Mouse (Mus musculus) embryonic stem cell, embryonic (primary cell): ENCODE data around the gene Pip5kl1.

Experiments
- CTCF ChIA-PET, 4 experiments: fragments of 300-600 bp in 2 of 4; fragments of 350-600 bp in 2 of 4; sonication (Branson Sonifier 250); formaldehyde crosslinking; loops; one replicate each; lab custom pipeline; 2022; ENCODE audit warnings: inconsistent platforms in 2 of 4; lab: Charles Lee
- POLR2A ChIA-PET, 4 experiments: fragments of 300-600 bp in 2 of 4; fragments of 350-600 bp in 2 of 4; sonication (Branson Sonifier 250); formaldehyde crosslinking; loops; one replicate each; lab custom pipeline; 2022; ENCODE audit warnings: antibody characterized with exemption in 4 of 4, inconsistent platforms in 1 of 4; lab: Charles Lee

The Pip5kl1 gene

DNA sequence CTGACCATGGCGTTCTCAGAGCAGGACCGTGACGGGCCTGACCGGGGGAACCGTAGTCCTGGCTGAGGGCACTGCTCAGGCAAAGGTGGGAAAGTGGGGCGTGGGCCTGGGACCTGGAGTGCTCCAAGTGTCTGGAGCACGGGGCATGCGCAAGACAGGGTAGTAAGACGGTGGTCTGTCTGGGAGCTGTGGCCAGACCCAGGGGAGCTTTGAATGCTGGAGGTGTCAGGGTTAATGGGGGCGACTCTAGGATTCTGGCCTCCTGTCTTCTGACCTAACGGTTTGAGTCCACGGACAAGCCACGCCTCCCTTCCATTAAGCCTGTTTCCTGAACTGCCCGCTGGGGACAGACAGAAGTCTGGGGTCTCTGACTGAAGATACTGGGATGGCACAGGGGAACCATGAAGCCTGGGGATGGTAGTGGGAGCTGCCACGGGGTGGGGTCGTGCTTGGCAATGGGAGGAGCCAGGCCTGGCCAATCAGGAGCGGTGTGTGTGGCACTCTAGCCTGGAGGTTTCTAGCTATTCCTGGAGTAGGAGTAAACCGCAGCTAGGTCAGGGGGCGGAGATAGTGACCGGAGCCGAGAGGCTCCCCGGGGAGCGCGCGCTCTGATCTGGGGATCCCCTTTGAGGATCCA is 33.7 kb downstream of the Pip5kl1 start:
- POLR2A ChIA-PET = interaction anchor here in 3 of 4 experiments (0.6 to 4.8 kb wide), 47 partner anchors 9 to 1830 kb away, joined by 3 to 33 read pairs (median 4); partner anchors contain the start of genes Lrsam1 (in 3 of the 3), Rpl12 (in 3 of the 3), Eng (in 2 of the 3) and 1110008P14Rik (in 1 of the 3)

DNA sequence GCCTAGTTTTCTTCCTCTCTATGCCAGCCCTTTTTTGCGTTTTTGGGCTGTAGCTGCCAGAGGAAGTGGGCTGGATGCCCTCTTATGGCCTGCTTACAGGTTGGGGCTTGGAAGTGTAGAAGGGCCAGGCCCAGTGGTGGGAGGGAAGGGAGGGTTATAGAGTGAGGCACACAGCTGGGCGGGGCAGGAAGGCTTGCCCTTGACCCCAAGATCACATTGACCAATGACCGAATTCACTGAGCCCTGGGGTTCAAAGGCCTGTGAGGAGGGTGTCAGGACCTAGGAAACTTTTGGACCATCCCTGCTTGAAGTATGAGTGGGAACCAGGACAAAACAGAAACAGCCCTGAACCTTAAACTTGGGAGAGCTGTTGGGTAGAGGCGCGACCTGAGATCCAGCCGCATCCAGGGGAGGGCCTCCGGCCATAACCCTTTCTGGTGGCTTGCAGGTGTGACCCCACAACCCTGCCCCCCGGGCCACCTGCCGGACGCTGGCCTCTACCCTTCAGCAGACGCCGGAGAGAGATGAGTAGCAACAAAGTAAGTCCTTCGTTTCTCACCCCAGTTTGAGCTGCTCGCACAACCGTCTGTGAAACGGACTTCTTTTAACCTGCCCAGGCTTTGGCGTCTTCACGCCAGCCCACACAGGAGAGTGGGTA is 34.3 kb downstream of the Pip5kl1 start:
- CTCF ChIA-PET = interaction anchor here in 3 of 4 experiments (0.5 to 2.9 kb wide), 25 partner anchors 10 to 353 kb away, joined by 3 to 17 read pairs (median 4); partner anchors contain the start of genes 9430097D07Rik (in 1 of the 3), Lrsam1 (in 1 of the 3), Pip5kl1 (in 1 of the 3) and Rpl12 (in 1 of the 3)
- POLR2A ChIA-PET = interaction anchor here (0.6 to 4.8 kb wide), 46 partner anchors 8 to 1831 kb away, joined by 3 to 33 read pairs (median 4); partner anchors contain the start of genes Lrsam1 (in 3 of the 4), Rpl12 (in 3 of the 4), Eng (in 2 of the 4) and 1110008P14Rik (in 1 of the 4)

More for the DNA sequence above, 33.7 kb downstream of the Pip5kl1 start:
- CTCF ChIA-PET = interaction anchor here in 3 of 4 experiments (0.6 to 2.9 kb wide), 27 partner anchors 7 to 353 kb away, joined by 3 to 17 read pairs (median 5); partner anchors contain the start of genes 9430097D07Rik (in 1 of the 3), Lrsam1 (in 1 of the 3), Pip5kl1 (in 1 of the 3) and Rpl12 (in 1 of the 3)

DNA sequence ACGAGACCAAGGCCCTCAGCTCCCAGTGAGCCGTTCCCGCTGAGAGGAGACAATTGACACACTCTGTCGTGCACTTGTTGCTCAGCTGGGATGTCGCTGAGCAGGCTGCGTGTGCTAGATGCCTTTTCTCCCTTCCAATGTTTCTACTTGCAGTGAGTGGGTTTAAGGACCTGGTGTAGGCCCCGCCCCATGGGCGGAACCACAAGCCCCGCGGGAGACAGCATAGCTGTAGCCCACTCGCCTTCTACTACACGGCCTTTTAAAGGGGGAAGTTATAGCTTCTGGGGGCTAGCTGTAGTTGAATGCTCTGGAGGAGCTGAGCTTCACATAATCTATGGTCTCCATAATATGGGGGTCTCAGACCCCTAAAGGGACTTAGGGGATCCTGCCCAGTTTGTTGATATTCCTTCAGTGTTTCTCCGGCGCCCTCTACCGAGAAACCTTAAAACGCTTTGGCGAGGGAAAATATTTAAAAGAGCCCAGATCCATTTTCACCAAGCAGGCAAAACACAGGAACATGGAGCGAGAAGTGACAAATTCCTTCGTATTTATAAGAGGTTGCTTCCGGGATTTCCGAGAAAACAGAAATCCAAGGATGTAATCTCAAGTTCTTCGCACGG is 36.1 kb downstream of the Pip5kl1 start:
- ChIA-PET CTCF (interaction anchor here in 3 of 4 experiments (0.8 to 1.9 kb wide), 12 partner anchors 23 to 298 kb away, joined by 3 to 6 read pairs (median 4); partner anchors contain the start of genes Dpm2 (in 1 of the 3) and Eng (in 1 of the 3)), POLR2A (interaction anchor here in 2 of 4 experiments (0.6 to 4.8 kb wide), 14 partner anchors 8 to 117 kb away, joined by 3 to 22 read pairs (median 3); partner anchors contain the start of genes 9430097D07Rik (in 1 of the 2), Fpgs (in 1 of the 2) and Pip5kl1 (in 1 of the 2))

DNA sequence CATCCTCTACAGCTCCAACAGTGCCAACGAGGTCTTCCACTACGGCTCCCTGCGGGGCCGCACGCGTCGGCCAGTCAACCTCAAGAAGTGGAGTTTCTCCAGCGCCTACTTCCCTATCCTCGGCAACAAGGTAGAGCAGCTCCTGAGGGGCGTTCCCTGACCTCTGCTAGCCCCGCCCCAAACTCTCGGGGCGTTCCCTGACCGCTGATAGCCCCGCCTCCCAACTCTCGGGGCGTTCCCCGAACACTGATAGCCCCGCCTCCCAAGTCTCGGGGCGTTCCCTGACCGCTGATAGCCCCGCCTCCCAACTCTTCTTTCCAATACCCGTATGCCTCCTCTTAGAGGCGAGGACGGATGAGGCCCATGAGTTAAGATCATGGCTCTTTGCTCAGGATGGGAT is 37.7 kb downstream of the Pip5kl1 start:
- ChIA-PET CTCF (interaction anchor here (0.5 to 1.5 kb wide), 32 partner anchors 9 to 396 kb away, joined by 3 to 14 read pairs (median 4); partner anchors contain the start of genes Dpm2 (in 1 of the 4) and Pip5kl1 (in 1 of the 4)), POLR2A (interaction anchor here in 3 of 4 experiments (0.5 to 3.5 kb wide), 30 partner anchors 9 to 349 kb away, joined by 3 to 29 read pairs (median 3); partner anchors contain the start of genes Dpm2 (in 1 of the 3), Lrsam1 (in 1 of the 3), Rpl12 (in 1 of the 3) and St6galnac4 (in 1 of the 3))

DNA sequence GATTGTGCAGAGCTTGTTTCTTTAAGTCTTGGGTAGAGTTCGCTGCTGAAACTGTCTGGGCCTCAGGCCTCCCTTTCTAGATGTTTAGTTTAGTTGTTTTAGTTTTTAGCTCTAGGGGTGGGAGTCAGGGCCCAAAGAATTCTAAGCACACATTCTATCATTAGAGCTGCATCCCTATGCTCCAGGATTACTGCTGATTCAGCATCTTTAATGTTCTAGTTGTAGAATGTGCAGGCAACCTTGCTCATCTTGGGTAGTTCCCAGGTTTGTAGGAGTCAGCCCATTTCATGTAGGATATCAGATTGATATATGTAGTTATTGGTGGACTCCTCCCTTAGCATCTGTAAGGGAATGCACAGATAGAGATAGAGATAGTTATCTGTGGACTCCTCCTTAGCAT is 42.5 kb downstream of the Pip5kl1 start:
- CTCF ChIA-PET = interaction anchor here in 2 of 4 experiments (1.0 to 1.3 kb wide), 2 partner anchors 14 to 34 kb away, joined by 3 to 5 read pairs; no protein-coding TSS in a partner anchor
- POLR2A ChIA-PET = interaction anchor here in 2 of 4 experiments (0.6 to 1.7 kb wide), 7 partner anchors 8 to 83 kb away, joined by 3 to 7 read pairs (median 4); partner anchors contain the start of gene St6galnac4 (in 1 of the 2)

DNA sequence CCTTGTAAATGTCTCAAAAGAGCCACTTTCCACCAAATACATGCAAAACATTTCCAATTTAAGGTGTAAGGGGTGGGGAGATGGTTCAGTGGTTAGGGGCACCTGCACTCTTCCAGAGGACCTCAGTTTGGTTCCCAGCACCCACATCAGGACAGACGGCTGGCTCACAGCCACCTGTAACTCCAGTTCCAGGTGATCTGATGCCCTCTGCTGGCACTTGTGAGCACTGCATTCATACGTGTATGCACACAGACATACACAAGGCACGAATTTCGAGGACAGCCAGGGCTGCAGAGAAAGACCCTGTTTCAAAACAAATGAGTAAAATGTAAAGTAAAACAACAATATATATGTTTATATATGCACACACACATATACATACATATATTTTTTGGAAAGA is 43.0 kb downstream of the Pip5kl1 start:
- CTCF ChIA-PET = interaction anchor here in 1 of 4 experiments (1.4 kb wide), 1 partner anchor 72 kb away, joined by 3 read pairs; no protein-coding TSS in a partner anchor
- POLR2A ChIA-PET = interaction anchor here in 3 of 4 experiments (0.6 to 3.0 kb wide), 5 partner anchors 9 to 128 kb away, joined by 3 to 20 read pairs (median 7); no protein-coding TSS in a partner anchor

DNA sequence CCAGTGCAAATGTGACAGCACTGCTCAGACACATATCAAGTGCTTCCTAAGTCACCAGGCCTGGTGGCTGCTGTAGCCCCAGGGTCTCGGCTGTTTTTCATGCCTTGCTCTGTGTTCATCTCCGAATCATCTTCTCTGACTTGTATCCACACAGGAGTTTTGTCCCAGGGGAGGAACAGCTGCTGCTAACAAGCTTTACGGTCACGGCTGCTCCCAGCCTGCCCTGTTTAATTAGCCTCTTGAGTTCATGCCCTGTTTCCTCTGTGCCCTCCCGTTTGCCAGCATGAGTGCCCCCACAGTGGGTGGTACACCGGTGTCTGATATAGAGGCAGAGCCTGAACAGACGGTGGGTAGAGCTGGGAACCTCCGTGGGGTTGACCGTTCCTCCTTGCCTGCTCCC is 43.5 kb downstream of the Pip5kl1 start:
- ChIA-PET CTCF (interaction anchor here in 2 of 4 experiments (0.9 to 1.4 kb wide), 3 partner anchors 10 to 71 kb away, joined by 3 to 6 read pairs (median 4); no protein-coding TSS in a partner anchor), POLR2A (interaction anchor here in 3 of 4 experiments (0.6 to 3.0 kb wide), 5 partner anchors 8 to 128 kb away, joined by 3 to 20 read pairs (median 4); no protein-coding TSS in a partner anchor)

DNA sequence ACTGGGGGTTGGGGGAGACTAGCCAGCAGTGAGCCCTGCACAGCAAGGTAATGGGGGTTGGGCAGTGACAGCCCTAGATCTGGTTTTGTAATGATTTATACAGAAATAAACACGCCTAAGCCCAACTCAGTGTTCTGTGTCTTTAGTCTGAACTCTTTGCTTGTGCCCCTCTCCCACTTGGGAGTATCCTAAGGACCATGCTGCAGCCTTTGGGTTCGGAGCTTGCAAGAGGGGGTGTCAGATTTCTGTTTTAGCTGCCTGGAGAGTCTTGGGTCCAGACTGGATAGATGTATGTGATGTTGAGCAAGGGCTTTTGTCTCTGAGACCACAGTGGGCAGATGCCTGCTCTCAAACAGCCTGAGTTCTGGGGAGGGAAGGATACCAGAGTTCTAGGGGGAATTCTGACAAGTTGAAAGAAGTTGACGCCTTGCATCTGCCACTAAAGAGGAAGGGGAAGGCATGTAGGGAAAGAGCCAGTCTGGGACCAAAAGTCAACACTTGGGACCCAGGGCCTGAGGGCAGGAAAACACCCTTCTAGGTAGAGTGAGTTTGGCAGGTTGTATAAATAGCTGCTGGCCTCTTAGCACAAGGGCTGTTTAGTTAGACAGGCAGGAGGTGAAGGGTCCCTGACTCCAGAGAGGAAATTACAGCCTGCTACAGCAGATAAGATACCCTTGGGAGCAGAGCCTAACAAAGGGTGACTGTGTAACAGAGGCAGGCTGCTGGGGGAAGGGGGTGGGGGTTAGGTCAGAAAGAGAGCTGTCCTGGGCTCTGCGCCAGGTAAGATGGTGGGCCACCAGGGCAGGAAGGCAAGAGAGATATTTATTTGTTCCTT is 46.3 kb downstream of the Pip5kl1 start:
- POLR2A ChIA-PET = interaction anchor here in 2 of 4 experiments (0.5 to 3.0 kb wide), 6 partner anchors 7 to 448 kb away, joined by 3 to 20 read pairs (median 4); no protein-coding TSS in a partner anchor
- CTCF ChIA-PET = interaction anchor here in 2 of 4 experiments (0.6 to 0.8 kb wide), 2 partner anchors 11 to 17 kb away, joined by 3 read pairs; no protein-coding TSS in a partner anchor

DNA sequence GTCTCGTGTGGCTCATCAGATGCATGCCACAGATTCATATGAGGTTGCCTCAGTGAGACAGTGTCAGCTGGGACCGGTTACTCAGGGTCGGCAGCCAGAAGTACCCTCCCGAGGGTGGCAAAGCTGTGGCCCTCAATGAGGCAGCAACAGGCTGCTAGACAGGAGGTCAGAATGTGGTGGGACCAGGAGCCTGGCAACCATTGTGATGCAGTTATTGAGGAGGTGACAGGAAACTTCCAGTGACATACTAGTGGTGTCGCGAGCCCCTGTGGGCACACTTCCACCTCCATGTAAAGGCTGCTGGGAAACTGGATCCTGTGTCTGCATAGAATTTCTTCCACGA is 46.9 kb downstream of the Pip5kl1 start, which contains the start of gene Ak1:
Gene Ak1, plus strand, starts transcription at position 242 of the 343 bp plus-strand sequence.
- POLR2A ChIA-PET = interaction anchor here in 2 of 4 experiments (1.1 to 1.2 kb wide), 3 partner anchors 8 to 36 kb away, joined by 3 to 4 read pairs (median 3); no protein-coding TSS in a partner anchor
- CTCF ChIA-PET = interaction anchor here in 2 of 4 experiments (0.6 to 0.8 kb wide), 2 partner anchors 11 to 18 kb away, joined by 3 read pairs; no protein-coding TSS in a partner anchor

DNA sequence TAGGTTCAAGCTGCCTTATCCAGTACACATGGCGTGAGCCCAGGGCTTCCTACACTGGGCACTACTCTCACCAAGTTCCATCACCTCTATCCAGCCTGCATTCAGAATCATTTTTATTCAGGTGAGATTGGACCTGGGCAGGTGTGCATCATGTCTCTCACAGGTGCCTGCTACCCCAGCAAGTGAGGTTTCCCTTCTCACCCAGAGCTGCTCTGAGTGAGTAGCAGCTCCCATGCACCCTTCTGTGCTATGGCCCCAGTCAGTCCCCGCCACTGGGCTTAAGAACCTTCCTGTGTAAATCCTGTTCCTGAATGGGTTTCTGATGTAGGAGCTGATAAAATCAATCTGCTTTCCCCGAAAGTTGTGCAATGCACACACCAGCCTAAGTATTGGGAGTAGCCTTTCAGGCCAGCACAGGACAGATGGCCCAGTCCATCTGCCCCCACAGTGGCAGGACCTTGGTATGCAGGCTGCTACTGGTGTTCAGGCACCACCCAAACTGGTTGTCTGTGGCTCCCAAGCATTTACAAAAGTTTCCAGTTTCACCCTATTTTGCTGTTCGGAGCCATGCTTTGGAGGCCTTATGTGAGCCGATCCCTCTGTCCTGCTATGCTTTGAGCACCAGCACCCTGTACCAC is 49.6 kb downstream of the Pip5kl1 start:
- ChIA-PET CTCF (interaction anchor here (0.7 to 3.2 kb wide), 9 partner anchors 8 to 133 kb away, joined by 3 to 14 read pairs (median 4); partner anchors contain the start of gene Tor2a (in 1 of the 4)), POLR2A (interaction anchor here in 3 of 4 experiments (0.6 to 3.5 kb wide), 32 partner anchors 8 to 389 kb away, joined by 3 to 14 read pairs (median 4); partner anchors contain the start of gene Eng (in 1 of the 3))

DNA sequence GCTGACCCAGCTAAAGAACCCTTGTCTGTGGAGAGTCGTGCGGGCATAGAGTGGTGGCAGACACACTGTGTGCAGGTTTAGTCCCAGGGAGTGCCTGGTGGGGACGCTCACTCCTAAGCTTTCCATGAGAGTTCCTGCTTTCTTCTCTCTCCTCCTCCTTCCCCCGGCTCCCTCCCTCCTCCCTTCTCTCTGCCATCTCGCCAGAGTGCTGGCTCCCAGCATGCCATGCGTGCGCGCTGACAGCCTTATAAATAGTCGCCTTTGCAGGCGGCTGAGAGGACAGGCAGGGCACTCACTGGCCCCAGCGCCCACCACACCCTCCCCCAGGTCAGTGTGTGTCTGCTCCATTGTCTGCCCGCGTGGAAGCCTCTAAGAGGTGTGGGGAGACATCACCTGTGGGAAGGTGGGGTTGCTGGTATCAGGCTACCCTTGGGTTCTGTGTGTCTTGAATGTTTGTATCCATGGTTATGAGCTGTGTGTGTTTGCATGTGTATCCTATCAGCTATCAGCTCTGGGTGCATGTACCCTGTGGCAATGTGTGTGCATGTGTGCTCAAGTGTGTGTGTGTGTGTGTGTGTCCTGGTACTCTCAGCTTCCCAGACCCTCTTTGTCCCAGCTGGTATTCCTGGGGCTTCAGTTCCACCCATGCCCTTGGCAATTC is 50.7 kb downstream of the Pip5kl1 start:
- CTCF ChIA-PET = interaction anchor here in 3 of 4 experiments (0.5 to 3.2 kb wide), 17 partner anchors 9 to 506 kb away, joined by 3 to 14 read pairs (median 3); partner anchors contain the start of gene St6galnac4 (in 1 of the 3)
- POLR2A ChIA-PET = interaction anchor here in 3 of 4 experiments (0.7 to 12.3 kb wide), 30 partner anchors 10 to 390 kb away, joined by 3 to 115 read pairs (median 4); partner anchors contain the start of genes Eng (in 2 of the 3), Lrsam1 (in 1 of the 3), Rpl12 (in 1 of the 3) and St6galnac4 (in 1 of the 3)

DNA sequence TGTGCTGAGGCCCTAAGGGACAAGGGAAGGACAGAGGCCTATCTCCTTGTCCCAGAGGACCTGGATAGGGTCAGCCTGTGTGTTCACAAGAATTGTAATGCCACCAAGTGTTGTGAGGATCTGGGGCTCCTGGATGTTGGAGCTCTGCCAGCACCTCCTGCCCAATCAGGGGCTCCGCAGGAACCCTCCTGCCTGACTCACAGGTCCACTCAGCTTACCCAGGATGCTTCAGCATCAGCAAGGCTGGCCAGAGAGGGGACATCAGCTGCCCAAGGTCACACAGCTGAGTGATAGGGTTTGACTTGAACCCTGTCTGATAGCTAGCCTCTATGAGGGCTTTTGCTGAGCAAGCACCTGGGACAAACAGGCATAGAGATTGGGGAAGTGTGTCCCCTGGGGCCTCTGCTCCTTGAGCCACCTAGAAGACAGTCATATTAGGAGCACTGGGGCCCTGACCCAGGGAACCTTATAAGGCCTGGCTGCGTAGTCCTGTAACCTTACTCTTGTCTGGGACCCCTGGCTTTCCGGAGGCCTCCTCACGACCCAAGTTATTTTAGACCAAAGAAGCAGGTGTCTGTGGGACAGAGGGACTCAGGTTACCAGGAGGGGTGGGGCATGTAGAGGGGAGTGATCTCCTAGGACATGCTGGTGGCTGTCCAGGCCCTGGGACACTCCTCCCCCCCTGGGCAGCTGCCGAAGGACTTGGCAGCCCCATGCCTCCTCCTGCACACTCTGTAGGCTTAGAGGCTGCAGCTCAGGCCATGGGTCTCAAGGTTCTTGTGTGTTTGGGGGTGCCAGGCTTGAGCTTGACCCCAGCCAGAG is 51.5 kb downstream of the Pip5kl1 start:
- ChIA-PET POLR2A (interaction anchor here in 3 of 4 experiments (0.7 to 12.3 kb wide), 22 partner anchors 11 to 335 kb away, joined by 3 to 115 read pairs (median 4); partner anchors contain the start of genes Eng (in 2 of the 3), Lrsam1 (in 1 of the 3), Rpl12 (in 1 of the 3) and Tor2a (in 1 of the 3)), CTCF (interaction anchor here in 3 of 4 experiments (0.5 to 3.2 kb wide), 17 partner anchors 11 to 517 kb away, joined by 3 to 14 read pairs (median 3); partner anchors contain the start of genes Pip5kl1 (in 1 of the 3) and St6galnac4 (in 1 of the 3))
